Mouse (Mus musculus): ENCODE data around the gene Foxp1.

Foxp1 gene

GRCm38 (mm10) chr6:99019716-99020115, 502.8 kb downstream of the Foxp1 start:
- no peak for DNase-seq (ENCODE audit: low spot score)

DNA sequence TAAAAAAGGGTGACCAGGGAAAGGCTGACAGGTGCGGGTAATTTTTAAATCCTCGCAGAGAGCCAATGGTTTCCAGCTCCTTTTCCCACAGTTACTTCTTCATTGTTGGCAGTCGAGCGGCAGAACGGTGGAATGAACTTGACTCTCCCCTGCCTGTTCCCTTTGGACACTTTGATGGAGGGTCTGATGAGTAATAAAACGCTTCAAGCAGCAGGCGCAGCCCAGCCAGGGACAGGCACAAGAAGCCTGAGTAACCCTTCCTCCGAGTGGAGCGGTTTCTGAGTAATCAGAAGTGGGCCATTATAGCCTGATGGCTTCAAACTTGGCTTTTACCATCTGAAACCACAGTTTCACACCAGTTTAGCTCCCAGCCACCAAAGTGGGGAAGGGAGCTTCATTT, 503.3 kb downstream of the Foxp1 start:
- DNase-seq (ENCODE audit: low spot score) = no peak

DNA sequence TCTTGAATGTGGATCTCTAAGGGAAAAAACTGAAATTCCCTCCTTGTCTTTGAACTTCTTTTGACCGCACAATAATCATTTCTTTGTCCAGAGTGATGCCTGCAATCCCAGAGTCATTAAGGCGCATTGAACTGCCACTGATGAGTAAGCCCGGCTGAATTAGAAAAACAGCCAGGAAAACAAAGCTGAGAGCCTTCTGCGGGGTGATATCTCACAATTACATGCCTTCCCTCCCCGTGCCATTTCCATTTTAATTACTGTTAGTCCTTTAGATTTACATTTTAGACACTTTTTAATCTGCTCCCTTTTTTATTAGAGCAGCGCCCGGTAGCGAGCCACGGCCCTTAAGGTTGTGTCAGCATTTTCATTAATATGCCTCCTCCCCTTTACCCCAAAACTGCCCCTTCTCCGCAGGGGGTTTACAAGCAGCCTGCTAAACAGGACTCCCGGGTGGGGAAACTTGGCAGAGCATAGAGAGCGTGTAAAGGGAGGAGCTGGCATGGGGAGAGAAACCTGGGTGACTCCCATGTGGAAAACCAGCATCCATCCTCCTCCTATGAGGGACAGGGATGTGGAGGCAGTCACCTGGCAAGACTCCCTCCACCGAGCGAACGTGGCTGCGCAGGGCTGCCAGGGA, 508.5 kb downstream of the Foxp1 start:
- DNase-seq (ENCODE audit: low spot score) = no peak

DNA sequence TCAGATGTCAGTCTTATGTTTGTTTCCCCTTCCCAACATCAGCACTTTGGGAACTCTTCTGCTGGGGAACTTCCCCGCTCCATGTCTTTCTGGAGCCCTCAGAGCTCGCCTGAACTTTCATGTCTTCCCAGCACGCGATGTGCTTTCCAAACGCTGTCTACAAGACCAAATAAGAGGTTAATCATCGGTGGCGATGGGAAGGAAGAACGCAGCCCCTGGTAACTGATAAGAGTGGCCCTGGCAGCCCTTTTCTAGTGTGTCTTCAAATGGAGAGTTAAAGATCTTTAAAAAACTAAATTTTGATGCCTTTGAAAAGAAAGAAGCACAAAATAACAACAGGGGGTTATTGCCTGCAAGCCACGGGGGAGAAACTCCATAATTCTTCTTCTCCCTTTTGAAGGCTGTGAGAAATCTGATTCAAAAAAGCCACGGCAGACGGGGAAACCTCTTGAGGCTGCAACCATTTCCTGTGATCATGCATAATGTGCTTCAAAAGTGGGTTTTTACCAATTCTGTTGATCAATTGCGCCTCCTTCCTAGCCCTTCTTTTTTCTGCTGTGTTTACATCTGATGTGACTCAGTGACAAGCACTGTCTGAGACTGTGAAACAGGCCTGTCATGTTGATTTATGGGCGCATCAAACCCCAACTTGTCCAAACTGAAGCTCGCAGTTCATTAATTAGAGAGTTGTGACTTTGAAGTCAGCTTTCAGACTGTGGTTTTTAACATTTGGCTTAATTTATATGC, 509.2 kb downstream of the Foxp1 start:
- DNase-seq (ENCODE audit: low spot score) = no peak

DNA sequence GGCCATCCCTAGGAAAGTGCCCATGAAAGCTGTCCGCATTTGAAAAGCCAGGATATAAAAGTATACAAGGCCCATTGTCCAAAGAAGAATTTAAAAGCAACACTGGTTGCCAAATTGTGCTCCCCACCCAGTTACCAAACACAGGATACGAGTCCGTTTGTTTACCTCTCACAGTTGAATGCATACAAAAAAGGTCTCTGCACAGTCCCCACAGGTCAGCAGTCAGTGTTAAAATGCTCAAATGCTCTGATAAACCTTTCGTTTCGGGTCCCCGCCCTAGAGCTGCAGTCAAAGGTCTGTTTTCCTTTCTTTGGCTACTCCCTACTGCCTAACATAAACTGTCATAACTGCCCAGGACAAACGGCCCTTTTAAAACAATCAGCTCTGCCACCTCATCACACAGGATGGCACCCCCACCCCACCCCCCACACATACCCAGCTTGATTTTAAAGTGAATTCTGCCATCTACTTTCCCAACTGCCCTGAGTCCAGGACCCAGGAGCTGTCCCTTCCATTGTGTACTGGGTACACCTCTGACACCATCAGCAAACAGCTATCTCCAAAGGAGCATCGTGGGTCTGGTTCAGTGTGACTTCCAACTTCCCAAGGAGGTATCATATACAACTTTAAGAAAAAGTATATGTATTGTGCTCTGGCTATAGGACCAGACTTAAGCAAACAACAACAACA, 510.5 kb downstream of the Foxp1 start:
- DNase-seq (ENCODE audit: low spot score) = no peak

DNA sequence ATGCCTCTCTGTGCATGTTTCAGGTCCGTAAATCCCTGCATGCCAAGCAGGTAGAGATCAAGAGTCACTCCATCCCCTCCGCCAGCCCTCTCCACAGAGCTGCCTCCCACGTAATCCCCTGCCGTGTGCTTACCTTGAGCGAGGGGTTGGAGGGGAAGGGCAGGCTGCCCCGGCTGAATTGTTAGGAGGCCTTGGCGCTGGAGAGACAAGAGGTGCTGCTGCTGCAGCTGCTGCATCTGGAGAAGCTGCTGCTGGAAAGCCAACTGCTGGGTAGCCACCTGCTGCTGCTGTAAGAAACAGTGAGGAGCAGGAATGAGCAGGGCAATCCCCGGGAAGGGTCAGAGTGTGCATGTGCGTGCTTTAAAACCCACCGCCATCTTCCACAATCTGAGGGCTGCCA, 512.8 kb downstream of the Foxp1 start:
- DNase-seq (ENCODE audit: low spot score) = no peak

DNA sequence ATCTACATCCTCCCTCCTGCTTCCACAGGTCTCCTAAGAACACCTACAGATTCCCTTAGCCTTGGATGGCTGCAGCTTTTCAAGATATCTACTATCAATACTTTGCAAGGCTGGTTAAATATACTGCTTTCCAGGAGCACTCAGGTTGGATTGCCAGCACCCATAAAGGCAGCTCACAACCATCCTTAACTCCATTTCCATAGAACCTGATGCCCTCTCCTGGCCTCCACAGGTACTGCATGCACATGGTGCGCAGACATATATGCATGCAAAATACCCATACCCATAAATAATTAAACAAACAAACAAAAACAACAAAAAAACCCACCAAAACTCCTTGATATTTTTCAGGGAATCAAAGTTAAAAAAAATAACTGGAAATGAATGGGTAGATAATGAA, 514.0 kb downstream of the Foxp1 start:
- DNase-seq (ENCODE audit: low spot score) = no peak

DNA sequence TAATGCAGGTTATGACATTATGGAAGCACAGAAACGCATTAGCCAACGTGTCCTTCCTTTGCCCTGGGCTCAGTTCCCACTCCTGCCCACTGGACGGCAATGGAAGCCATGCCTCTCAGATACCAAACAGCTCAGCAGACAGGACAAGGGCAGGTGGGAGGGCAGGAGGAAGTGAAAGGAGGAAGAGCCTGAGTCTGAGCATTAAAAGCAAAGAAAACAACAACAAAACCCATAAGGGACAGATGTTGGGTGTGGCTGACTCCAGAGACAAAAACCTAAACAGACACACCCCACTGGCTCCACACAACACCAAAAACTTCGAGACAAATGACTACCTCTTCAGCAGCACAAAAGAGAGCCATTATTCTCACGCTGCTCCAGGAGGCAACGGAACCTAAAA, 515.0 kb downstream of the Foxp1 start:
- DNase-seq (ENCODE audit: low spot score) = no peak

GRCm38 (mm10) chr6:99004255-99004997, 518.1 kb downstream of the Foxp1 start:
- DNase-seq (ENCODE audit: low spot score) = no peak

- no peak for DNase-seq (ENCODE audit: low spot score)
These were observed 519.3 kb downstream of the Foxp1 start for GRCm38 (mm10) chr6:99003108-99003709.

- DNase-seq (ENCODE audit: low spot score) = no peak
These were observed 520.9 kb downstream of the Foxp1 start for GRCm38 (mm10) chr6:99001637-99002036.

DNA sequence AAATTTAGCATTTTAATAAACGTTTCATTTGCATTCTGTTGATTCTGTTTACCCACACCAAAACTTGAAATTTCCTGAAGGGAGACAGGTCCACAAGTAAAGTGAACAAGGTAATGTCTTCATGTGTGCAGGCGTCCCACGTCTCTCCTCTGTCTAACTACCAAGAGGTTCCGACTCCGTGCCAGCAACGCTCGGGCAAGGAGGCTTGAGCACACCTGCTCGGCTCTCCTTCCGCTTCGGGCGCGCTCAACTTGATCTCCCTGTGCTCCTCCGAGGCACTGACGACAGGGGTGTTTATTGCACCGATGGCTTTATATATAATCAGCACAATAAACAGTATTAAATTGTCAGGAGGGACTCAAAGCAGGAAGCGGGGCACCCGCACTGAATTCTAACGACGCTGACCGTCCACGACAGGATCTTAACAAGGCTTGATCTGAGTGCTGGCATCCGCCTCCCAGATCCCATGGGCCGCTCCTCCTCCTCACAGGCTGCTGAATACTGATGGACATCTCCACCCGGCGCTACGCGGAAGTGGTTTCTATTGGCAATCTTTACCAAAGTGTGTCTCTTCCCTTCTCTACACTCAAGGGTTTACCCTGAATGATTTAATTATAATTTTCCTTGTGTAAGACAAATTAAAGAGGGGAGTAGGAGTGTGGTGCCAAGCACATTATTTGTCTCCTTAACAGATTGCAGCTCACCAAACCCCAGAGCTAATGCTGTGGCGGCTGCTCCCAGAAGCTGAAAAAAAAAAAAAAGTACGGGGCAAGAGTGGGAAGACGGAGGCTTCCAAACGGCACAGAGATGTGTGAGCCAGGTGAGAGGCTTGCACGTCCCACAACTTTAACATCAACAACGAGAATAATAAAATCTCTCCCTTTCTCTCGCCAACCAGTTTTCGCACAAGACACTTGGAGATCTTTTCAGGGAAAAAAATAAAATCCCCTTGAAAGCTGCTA, 523.3 kb downstream of the Foxp1 start:
- DNase-seq (ENCODE audit: low spot score) = no peak

GRCm38 (mm10) chr6:98997742-98998141, 524.8 kb downstream of the Foxp1 start:
- DNase-seq (ENCODE audit: low spot score) = no peak

DNA sequence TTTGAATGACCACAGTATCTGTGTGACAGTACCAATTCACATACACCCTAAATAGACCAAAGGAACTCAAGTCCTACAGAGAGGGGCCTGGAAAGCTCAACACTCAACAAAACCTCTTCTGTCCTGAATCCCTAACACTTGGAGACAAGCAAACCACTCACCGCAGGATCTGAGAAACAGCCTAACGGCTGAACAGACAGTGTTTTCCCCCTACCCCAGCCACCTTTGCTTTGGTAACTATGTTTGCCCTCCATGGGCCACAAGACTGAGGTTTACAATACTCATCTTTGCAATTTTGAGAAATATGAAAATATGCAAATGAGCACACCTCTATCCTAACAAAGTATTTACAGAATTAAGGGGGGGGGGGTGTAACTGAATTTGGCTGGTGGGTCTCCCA, 525.7 kb downstream of the Foxp1 start:
- no peak for DNase-seq (ENCODE audit: low spot score)

GRCm38 (mm10) chr6:98996346-98996745, 526.2 kb downstream of the Foxp1 start:
- DNase-seq (ENCODE audit: low spot score) = no peak

DNA sequence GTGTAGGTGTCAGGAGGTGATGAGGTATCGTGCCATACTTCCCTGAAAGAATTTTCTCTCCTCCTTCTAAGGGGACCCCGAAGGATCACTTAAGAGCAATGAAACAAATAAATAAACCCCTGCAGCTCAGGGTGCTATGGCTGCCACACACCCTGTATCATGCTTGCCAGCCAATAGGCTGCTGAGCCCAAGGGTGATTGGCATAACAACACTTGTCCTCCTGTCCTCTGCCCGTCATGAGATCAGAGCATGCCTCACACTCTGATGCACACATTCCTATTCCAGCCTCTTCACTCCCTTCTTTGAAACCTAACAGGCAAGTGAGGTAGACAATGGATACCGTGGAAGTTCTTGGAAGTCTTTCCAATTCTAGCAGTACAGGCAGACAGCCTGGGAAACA, 526.8 kb downstream of the Foxp1 start:
- no peak for DNase-seq (ENCODE audit: low spot score)

DNA sequence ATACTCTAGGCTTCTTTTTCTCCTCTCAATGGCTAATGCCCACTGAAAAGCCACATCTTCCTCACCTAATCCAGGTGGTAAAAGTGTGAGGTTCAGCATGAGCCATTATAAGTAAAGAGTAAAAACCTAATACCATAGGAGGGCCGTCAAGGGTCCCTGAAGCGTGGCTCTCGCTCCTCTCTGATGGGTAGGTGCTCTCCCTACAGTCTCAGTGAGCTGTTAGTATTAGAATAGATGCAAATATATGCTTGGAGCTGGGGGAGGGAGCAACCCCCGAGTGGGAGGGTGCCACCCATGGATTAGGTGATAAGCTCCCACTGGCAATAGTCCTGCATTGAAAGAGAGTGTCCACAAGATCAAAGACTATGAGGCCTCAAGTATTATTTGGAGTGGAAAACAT, 527.6 kb downstream of the Foxp1 start:
- DNase-seq (ENCODE audit: low spot score) = no peak

DNA sequence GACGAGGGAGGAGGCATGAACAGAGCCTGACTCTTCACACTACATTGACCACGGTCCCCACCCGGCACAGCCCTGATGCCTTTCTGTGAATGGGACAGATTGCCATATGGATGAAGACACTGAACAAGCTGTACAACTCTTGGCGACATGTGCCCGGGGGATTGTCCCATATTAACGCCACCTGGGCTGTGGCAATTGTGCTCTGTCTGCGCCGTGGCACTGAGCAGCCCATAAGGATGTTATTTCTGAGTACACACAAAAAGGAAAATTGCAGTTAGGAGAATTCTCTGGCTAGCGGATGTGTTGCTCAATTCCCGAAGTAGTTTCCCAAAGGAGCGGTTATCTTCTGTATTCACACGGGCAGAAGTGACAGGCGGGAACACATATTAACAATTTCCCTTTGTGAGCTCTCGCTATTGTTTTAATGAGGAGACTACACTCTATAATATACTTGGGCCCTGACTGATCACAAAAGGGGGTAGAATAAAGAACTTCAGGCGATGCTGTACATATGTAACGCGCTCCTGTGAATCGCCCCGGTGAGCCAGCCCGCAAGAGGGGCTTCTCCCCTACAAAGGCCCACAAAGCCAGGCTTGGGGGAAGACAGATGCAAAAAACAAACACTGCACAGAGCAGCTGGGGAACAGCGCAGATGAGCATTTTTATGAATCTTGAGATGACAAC, 528.3 kb downstream of the Foxp1 start:
- DNase-seq (ENCODE audit: low spot score) = no peak

GRCm38 (mm10) chr6:98993231-98993630, 529.3 kb downstream of the Foxp1 start:
- DNase-seq (ENCODE audit: low spot score) = no peak

- no peak for DNase-seq (ENCODE audit: low spot score)
These were observed 529.8 kb downstream of the Foxp1 start for GRCm38 (mm10) chr6:98992772-98993147.

All from spleen, adult 12 weeks (tissue).